Mouse (Mus musculus): ENCODE measurements around the gene Selenof.

DNA sequence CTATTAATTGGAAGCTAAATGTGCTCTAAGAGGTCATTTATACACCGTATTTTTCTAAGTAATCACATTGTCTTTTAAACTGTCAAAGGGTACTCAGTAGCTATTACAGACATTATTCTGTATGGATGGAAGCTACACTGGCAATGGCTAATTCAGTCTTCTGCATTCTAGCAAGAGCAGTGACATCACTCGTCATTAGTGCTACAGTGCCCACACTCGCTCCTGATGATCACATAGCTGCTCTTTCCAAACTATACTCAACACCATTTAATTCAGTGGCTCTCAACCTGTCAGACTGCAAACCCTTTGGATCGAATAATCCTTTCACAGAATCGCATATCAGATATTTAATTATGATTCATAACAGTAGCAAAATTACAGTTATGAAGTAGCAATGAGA is 19.4 kb upstream of the Selenof start:
- TF ChIP-seq POLR2A (IDR thresholded peaks at IDR 0.05; ENCODE audit: control insufficient read depth, low read depth, low read length) (no peak), CTCF (IDR thresholded peaks at IDR 0.05; ENCODE audit: control insufficient read depth, insufficient read depth, insufficient replicate concordance, low read depth, low read length) (no peak)

All from testis, adult 2 months (tissue).